Mouse (Mus musculus): ENCODE results near the gene Mansc4.

The Mansc4 gene

DNA sequence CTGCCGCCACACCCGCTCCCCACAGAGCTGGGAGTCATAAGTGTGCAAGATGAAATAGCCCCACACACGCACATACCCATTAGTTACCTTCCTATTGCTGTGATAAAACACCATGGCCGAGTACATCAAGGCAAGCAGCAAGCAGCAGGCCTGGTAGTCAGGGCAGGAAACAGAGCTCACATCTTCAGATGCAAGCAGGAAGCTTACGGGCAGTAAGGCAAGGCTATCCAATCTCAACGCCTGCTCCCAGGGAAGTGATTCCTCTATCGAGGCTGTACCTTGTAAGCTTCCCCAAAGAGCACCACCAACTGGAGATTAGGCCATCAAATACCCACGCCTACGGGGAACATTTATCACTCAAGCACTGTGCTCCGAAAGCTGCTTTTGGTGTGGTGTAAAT is 6.9 kb downstream of the Mansc4 start:
- no peak for DNase-seq (ENCODE audit: low spot score)

DNA sequence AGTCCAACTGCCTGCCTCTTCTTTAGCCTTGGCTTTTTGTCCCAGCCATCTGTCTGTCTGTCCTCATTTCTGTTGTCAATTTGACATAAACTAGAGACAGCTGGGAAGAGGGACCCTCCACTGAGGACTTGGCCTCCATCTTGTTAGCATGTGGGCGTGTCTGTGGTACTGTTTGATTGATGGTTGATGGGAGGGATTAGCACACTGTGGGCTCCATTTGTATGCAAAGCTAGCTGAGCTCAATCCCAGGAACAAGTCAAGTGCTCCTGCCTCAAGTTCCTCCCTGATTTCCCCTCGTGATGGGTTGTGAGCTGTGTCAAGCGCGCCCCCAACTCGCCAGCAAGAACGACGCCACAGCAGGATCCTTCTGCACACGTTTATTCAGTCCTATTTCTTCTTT is 10.0 kb downstream of the Mansc4 start:
- no peak for DNase-seq (ENCODE audit: low spot score)

DNA sequence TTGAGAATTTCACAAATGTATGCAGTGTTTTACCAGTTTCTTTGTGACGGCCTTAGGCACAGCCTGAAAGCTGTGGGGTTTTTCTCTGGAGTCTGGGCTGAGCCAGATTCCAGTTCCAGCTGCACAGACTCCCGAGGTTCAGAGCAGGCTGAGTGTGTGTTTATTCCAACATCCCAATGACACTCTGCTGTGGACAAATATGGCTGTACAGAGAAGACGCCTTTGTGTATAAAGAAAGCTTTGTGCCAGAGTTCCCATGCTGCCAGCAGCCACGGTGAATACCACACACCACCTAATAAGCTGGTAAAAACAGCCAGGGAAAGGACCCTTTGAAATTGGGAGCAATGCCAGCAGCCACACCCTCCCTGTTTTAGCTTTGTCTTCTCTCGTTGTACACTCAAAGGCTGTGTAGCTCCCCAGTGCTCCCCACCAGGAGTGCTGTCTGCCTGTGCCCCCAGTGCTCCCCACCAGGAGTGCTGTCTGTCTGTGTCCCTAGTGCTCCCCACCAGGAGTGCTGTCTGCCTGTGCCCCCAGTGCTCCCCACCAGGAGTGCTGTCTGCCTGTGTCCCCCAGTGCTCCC is 10.9 kb downstream of the Mansc4 start:
- no peak for DNase-seq (ENCODE audit: low spot score)

DNA sequence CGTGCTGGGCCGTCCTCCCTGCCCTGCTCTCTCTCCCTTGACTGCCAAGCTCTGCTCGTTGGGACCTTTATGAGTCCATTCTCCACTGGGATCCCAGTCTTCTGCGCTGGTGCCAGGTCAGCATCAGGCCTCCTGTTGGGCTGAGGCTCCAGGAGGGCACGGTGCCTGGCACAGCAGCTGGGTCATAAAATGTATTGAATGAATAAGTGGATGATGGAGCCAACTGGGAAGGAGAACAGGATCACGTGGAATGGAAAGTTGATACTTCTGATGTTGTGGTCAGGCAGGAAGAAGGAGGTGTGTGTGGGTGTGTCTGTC is 21.9 kb downstream of the Mansc4 start:
- no peak for DNase-seq (ENCODE audit: low spot score)

DNA sequence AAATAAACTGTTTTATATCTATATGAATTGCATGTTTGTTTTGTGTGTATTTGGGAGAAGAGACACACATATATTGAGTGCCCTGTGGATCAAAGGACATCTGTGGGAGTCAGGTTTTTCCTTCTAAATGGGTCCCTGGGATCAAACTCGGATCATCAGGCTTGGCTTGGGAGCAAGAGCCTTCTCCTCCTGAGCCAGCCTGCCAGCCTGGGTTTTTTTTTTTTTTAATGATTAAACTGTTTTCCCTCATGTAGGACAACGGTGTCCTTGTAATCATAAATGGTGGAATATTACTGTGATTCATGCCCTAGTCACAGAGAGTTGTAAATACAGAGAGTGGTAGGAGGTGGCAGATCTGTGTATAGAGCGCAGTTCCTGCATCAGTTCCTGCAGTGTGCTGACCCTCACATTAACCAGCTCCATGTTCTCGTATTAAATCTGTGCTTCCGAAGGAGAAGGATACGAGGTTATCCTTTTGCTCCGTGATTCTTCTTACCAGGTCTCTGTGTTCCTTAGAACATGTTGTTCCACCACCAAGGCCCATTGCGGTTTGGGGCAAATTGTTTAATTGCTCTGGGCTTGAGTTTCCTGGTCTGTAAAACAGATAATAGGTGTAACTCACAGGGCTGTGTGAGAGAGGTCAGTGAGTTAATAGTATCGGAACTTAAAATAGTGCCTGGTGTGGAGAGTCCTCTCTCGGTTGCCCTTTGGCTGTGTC is 22.4 kb downstream of the Mansc4 start:
- DNase-seq (ENCODE audit: low spot score): no peak

DNA sequence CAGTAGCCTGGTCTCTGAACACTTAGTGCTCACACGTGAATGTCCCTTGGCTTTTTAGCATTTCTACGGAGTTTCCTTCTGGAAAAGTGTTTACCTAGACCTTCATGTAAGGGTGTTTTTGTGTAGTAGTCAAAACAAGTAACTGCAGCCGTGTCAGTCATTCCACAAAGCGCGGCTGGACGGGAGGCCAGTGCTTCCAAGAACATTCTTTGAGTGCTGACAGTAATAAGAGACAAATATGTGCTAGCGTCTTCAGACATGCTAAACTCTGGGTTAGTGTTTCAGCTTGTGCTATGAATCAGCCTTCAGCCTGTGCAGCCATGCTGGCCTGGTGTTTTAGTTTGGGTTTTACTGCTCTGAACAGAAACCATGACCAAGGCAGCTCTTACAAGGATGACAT is 24.1 kb downstream of the Mansc4 start:
- DNase-seq (ENCODE audit: low spot score): no peak

DNA sequence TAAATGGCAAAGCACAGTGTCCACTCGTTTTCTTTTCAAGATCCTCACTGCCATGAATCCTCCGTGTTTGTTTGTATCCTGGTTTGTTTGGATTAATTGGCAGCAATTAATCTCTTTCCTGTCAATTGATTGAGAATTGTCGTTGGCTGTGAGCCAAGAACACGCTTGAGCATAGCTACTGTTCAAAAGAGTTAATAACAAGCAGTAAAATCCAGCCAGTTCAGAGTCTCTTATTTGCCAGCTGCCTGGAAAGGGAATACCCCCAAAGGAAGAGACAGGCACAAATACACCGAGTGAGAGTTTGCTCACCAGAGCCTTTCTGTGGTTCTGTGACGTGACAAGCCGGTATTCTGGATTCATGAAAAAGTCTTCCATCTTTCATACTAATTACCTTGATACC is 24.8 kb downstream of the Mansc4 start:
- no peak for DNase-seq (ENCODE audit: low spot score)

DNA sequence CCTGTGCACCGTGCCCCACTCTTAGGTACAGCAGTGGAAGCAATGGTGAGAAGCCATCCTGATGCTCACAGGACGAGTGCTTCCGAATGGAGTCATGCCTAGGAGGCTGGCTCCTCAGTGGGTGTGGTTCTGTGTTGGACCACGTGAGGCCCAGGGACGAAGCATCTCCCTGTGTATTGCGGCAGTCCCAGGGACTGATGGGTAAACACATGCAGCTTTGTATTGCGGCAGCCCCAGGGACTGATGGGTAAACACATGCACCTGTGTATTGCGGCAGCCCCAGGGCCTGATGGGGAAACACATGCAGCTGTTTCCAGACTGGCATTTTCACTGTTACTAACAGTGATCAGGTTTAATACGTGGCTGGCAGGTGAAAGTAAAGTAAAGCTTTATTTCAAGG is 25.2 kb downstream of the Mansc4 start:
- no peak for DNase-seq (ENCODE audit: low spot score)

DNA sequence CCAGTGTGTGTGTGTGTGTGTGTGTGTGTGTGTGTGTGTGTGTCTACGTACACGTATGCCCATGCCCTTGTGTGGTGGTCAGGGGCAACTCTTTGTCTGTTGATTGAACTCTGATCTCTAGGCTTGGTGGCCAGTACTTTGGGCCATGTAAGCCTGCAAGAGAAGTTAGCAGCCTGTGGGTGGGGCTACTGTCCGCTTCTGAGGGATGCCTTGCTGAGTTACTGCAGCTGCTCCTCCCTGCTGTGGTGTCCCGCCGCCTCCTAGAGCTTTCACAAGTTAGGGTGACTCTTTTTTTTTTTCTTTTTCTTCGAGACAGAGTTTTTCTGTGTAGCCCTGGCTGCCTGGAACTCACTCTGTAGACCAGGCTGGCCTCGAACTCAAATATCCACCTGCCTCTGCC is 27.5 kb downstream of the Mansc4 start:
- no peak for DNase-seq (ENCODE audit: low spot score)

DNA sequence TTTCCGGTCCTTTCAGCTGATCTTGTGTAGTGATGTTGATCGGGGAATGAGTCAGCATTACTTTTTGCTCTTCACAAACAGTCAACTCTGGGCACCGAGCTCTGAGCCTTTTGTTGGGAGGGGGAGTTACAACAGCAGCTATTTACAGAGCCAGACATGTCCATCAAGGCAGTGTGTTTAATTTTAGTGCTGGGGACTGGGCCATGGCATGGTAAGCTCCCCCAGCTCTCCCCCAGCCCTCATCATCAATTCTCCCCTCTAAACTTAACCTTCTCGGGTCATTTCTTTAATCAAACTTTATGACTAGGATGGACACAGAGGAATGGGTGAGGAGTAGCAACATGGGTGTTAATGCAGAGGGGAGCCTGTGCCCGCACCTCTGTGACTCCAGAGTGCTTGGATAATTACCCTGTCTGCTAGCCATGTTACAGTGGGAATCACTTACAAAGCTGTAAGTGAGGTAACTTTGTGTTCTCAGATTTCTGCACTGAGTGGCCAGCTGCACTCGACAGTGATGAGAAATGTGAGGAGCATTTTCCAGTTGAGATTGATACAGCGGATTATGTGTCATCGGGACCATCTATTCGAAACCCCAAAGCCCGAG is 31.4 kb downstream of the Mansc4 start:
- no peak for DNase-seq (ENCODE audit: low spot score)

DNA sequence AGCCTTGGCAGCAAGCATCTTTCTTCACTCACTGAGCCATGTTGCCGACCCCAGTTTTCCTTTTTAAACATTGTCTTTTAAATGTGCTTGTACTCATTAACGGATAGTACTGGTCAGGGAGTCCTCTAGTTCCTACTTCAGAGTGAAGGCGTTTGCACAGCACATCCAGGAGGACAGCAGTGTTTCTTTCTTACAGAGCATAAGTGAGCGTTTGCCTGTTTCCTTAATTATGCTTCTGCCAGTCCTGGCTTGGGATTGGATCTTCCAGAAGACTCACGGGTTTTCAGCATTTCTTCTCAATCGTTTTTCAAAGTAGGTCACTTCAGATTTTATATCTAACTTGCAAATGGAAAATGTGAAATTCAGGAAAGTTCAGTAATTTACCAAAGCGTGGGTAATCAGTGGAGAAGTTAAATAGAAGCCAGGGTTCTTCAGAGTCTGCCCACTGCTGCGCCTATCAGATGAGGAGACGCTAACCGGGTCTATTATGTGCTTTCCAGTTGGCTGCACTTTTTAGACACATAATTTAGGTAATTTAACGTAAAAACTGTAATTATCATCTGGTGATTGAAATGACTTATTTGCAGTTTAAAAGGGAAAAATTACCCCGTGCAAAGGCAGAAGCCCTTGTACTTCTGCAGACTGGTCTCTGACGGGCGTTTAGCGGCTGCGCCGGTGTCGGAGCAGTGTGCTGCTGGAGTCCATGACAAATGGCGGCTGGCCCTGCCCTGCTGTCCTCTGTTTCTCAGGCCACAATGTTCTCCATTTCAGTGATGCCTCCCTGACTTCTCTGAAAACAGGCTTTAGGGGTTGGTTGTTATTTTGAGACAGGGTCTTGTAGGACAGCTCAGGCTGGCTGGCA is 32.8 kb downstream of the Mansc4 start:
- no peak for DNase-seq (ENCODE audit: low spot score)

DNA sequence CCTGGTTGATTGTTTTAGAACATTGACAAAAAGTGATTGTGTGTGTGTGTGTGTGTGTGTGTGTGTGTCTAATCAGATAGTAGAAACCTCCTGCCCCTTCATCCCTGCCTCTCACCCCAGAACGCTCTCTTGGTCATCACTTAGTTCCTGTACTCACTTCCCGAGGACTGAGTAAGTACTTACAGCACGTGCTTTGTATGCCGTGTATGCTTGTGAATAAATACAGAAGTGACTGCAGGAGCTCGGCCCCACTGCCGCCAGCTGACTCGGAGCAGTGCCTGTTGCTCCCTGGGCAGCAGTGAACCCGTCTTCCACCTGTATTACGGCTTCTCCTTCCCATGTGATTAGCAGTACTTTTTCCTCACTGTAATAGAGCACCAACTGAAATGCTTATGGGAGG is 34.4 kb downstream of the Mansc4 start:
- no peak for DNase-seq (ENCODE audit: low spot score)

DNA sequence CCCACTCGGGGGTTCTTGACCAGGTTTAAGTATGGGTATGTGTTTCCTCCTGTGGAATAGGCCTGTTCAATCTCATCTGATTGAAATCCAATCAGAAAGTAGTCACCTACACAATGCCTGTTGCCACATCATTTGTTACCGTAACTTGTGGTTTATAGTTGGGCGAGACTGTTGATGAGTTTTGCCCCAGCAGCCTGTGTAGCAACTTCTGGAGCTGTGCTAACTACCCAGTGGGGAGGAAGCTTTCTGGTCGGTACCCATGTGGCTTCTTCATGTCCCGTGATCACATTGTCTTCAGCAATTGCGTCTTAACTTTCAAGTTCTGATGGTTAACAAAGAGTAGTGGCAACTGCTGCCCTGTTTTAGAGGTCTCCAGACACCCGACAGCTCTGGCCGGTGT is 35.2 kb downstream of the Mansc4 start:
- DNase-seq (ENCODE audit: low spot score): no peak

DNA sequence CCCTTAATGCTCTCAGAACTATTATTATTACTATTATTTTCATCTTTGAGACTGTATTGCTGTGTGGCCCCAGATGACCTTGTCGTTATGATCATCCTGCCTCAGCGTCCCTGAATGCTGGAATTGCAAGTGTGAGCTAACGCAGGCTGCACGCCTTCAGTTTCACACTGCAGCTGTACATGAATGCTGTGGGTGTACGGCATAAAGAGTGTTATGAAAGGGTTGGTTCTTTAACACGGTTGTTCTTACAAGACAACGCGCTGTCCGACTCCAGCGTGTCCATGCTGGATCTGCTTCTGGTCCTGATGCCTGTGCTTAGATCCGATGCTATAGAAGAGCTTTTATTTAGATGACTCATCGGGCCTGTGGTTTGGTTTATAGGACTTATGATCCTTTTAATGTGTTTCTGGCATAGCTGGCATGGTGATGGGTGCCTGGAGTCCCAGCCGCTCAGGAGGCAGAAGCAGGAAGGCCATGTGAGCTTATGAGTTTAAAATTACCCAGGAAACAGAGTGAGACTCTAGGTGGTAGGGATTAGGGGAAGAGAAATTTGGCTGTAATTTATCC is 37.5 kb downstream of the Mansc4 start:
- no peak for DNase-seq (ENCODE audit: low spot score)

DNA sequence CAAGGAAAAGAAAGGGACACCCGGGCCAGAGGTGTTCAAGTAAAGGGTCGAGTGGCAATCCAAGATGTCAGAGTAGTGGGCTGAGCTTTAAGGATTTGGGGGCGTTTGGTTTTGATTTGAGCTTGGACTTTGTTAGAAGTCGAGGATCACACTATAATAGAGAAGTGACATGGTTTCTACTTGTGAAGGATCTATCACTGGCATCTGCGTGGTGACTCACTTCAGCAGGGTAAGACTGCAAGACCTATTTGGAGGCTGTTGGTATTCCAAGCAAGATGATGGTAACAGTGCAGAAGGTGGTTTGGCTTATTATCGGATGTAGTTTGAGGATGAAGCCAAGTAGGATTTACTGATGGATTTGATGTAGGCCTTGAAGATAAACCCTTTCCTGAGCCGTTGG is 43.2 kb downstream of the Mansc4 start:
- DNase-seq (ENCODE audit: low spot score): no peak

DNA sequence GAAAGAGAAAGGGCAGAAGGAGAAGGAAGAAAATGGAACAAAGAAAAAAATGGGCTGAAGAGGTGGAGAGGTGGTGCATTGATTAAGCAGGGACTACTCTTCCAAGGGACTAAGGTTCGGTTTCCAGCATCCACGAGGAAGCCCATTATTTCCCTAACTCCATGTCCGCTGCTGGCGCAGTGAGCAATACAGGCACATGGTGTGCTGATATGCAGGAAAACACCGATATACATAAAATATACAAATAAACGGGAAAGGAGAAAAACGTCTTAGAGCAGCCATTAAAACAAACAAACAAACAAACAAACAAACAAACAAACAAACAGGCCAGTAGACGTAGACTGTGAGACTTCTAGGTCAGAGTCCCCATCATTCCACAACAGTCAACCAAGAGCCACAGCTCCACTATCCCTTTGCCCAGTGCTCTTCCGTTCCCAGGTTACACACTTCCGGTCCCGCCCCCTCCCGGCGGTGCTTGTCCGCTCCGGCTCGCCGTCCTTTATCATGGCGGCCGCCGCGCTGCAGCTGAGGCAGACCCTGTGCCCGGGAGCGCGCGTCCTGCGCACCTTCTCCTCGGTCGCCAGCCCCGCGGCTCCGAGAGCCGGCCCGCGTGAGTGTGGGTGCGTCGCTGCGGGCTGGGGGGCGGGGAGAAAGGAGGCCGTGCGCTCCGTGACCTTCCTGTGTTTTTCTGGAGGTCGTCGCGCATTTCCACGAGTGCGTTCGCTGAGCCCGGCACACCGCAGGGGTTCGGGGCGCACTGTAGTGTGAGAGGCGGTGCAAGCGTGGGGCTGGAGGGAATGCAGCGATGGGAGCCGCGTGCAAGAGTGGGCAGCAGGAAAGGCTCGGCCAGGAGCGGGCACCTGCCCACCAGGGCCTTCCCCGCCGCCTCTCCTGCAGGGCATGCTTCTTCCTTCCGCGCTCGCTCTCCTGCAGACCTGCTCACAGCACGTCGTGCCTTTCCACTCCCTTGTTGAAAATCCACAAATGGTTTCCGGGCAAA is 44.2 kb downstream of the Mansc4 start, which contains the start of gene Mrps35:
Mrps35 (plus strand) TSS at position 474 of the 1,000 bp plus-strand sequence.
- DNase-seq (ENCODE audit: low spot score): peak; percentile 81

DNA sequence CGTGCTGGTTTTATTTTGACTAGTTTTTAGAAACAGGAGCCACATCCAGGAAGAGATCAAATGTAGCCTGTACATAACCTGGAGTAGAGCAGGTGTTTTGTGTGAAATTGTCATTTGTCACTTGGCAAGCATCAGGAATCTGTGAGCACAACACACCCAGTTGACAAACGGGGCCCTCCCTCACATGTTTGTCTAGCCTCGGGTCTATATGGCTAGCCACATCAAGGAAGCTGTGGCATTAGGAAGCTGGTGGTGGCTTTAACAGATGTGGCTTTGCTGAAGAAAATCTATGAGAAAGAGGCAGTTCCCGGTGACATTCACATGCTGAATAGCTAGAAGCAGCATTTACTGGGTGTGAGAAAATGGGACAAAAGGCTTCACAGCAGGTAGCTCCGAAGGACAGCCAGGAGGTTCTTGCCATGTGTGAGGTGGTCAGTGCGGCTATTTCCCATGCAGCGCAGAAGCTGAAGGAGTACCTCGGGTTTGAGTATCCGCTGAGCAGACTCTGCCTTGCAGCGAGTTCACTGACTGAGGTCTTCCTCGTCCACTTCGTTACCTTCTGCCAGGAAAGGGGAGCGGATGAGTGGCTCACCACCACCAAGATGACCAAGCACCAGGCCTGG is 54.4 kb downstream of the Mansc4 start, which contains the start of gene Rep15:
Rep15 (plus strand) TSS at position 282 of the 623 bp plus-strand sequence.
- no peak for DNase-seq (ENCODE audit: low spot score)

DNA sequence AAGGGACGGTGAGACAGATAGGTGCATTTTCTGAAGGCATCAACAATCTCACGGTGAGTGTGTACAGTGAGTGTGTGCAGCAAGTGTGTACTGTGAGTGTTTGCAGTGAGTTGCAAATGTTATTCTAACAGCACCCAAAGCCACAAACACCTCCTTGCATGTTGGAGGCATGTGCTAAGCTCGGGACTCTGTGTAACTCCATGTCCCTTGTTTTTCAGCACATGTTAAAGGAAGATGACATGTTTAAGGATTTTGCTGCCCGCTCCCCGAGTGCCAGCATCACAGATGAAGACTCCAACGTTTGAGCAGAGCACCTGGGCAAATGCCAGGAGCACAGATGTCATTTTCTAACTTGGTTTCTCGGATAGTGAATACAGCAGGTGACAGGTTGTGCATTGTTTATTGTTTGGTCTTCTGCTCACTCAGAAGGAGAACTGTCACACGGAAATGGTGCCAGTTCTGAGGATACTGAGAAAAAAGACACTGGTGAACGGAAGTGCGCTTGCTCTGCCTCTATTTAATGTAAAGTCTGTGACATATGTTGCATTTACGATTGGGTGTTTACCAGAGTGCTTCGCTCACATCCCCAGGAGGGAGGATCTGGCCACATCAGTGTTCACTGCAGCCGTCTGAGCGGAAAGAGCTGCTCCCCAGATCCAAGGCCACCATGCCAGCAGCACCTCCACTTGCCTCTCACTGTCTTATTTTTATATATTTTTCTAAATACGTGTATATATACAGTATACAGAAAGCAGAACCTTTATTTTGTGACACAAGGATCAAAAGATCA is 56.5 kb downstream of the Mansc4 start:
- no peak for DNase-seq (ENCODE audit: low spot score)

DNA sequence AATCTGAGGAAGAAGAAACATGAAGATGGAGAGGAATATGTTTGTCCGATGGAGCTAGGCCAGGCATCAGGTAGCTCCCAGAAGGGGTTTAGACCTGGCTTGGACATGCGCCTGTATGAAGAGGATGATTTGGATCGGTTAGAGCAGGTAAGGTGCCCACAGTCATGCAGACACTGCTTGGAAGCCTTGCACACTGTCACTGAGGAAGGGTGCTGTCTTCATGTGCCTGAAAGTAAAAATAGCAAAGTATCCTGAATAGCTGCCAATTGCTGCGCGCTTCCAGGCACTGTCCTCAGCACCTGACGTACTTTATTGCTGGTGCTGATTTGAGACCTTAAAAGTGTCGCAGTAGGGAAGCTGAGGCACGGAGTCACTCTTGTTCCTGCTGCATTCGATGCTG is 57.2 kb downstream of the Mansc4 start:
- no peak for DNase-seq (ENCODE audit: low spot score)

DNA sequence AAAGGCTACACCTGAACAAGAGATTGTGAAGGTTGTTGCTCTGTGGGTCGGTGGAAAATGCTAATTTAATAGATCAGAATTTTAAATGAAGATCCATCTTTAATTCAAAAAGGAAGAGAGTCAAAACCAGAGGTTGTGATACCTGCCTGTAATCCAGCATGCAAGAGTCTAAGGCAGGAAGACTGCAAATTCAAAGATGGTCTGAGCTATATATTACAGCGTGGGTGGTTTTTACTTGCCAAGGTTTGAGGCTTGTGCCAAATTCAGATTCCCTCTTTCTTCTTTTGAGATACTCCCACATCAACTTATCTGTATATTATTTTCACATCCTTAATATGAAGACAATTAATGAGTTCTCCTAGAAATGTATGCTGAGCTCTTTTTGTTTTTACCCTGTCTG is 58.4 kb downstream of the Mansc4 start:
- no peak for DNase-seq (ENCODE audit: low spot score)
